Mouse (Mus musculus) spleen, adult 2 months (tissue): ENCODE data around the gene Prdx5.

Source experiments
- CTCF ChIP-seq: fragments of 200-500 bp; IDR thresholded peaks from 2 replicates; pipeline ENCODE4 v1.5.1; 2011; ENCODE audit warnings: mild to moderate bottlenecking, inconsistent platforms; ENCODE audit not compliant: insufficient read depth, insufficient read length, insufficient replicate concordance; ENCODE audit errors: extremely low read depth
- POLR2A ChIP-seq: fragments of 200-500 bp; IDR thresholded peaks from 2 replicates; pipeline ENCODE4 v1.6.1; 2011; ENCODE audit warnings: low read depth, low read length, inconsistent platforms

- TF ChIP-seq CTCF (no peak), POLR2A (no peak)
Observed at GRCm38 (mm10) chr19:6877965-6878364, 31.9 kb downstream of the Prdx5 start.
